Mouse (Mus musculus): Measurements from ENCODE around the gene Sf3b5. TPM values are rescaled to one million over a fixed set of nuclear protein-coding genes. Genes with fewer than 3 reads are reported as not detected.

Gene Sf3b5
- polyA plus RNA-seq, 1 experiment from 2014 or later = 14.5 TPM

GRCm38 (mm10) chr10:13044659-13045058 lies 39.5 kb downstream of the Sf3b5 start:
- H3K4me3 ChIP-seq (ENCODE audit: low read depth, low read length) = no peak overlapping the region
- H3K27me3 ChIP-seq (ENCODE audit: control insufficient read depth, insufficient read depth, low read depth, low read length) = no peaks in the 10 kb centered on the region
- H3K4me2 ChIP-seq (ENCODE audit: low read depth, low read length) = no peak overlapping the region
- ATAC-seq (ENCODE audit: low read depth) = no peak
- H3K9me3 ChIP-seq (replicated peaks; ENCODE audit: control insufficient read depth, low read length) = no peaks in the 10 kb centered on the region
- no peak overlapping the region for H3K27ac ChIP-seq (ENCODE audit: low read length)
- no peak overlapping the region for H3K9ac ChIP-seq (ENCODE audit: low read depth, low read length)
- no peaks in the 10 kb centered on the region for H3K36me3 ChIP-seq (ENCODE audit: control insufficient read depth, insufficient read depth)
- no peaks in the 10 kb centered on the region for H3K4me1 ChIP-seq (ENCODE audit: control insufficient read depth, low read depth, low read length)
- WGBS (ENCODE audit: insufficient replicate concordance) = 69% methylated on average over 11 of the region's 11 CpGs

GRCm38 (mm10) chr10:13047816-13048215 lies 42.7 kb downstream of the Sf3b5 start:
- Histone ChIP-seq H3K9me3 (replicated peaks; ENCODE audit: control insufficient read depth, low read length) (no peaks in the 10 kb centered on the region), H3K27ac (ENCODE audit: low read length) (no peak overlapping the region), H3K4me1 (ENCODE audit: control insufficient read depth, low read depth, low read length) (no peaks in the 10 kb centered on the region), H3K4me3 (ENCODE audit: low read depth, low read length) (no peak overlapping the region), H3K9ac (ENCODE audit: low read depth, low read length) (no peak overlapping the region), H3K4me2 (ENCODE audit: low read depth, low read length) (no peak overlapping the region), H3K36me3 (ENCODE audit: control insufficient read depth, insufficient read depth) (no peaks in the 10 kb centered on the region), H3K27me3 (ENCODE audit: control insufficient read depth, insufficient read depth, low read depth, low read length) (no peaks in the 10 kb centered on the region)
- 41% methylated on average over 4 of the region's 4 CpGs for WGBS (ENCODE audit: insufficient replicate concordance)
- no peak for ATAC-seq (ENCODE audit: low read depth)

GRCm38 (mm10) chr10:13056863-13057381 lies 51.8 kb downstream of the Sf3b5 start:
- Histone ChIP-seq H3K36me3 (ENCODE audit: control insufficient read depth, insufficient read depth) (no peaks in the 10 kb centered on the region), H3K4me3 (ENCODE audit: low read depth, low read length) (no peak overlapping the region), H3K4me2 (ENCODE audit: low read depth, low read length) (no peak overlapping the region), H3K27ac (ENCODE audit: low read length) (no peak overlapping the region), H3K9ac (ENCODE audit: low read depth, low read length) (no peak overlapping the region), H3K9me3 (replicated peaks; ENCODE audit: control insufficient read depth, low read length) (no peaks in the 10 kb centered on the region), H3K27me3 (ENCODE audit: control insufficient read depth, insufficient read depth, low read depth, low read length) (peaks cover 4% of the 10 kb centered on the region), H3K4me1 (ENCODE audit: control insufficient read depth, low read depth, low read length) (no peaks in the 10 kb centered on the region)
- no peak for ATAC-seq (ENCODE audit: low read depth)
- WGBS (ENCODE audit: insufficient replicate concordance) = 73% methylated on average over 6 of the region's 6 CpGs

Other genes with a start within 250 kb of the Sf3b5 start
- 8.6 and 10.2 TPM in 2 replicates for gene Utrn, start 136.0 kb upstream of the Sf3b5 start, polyA plus RNA-seq (2015; fragmentation: Nextera tagmentation; extraction: Ambion mirVana)
- gene Stx11, start 41.0 kb upstream of the Sf3b5 start, polyA plus RNA-seq (2015; fragmentation: Nextera tagmentation; extraction: Ambion mirVana) = 9.3 and 10.8 TPM in 2 replicates
- gene Plagl1, start 55.2 kb downstream of the Sf3b5 start, polyA plus RNA-seq (2015; fragmentation: Nextera tagmentation; extraction: Ambion mirVana) = 20.5 and 24.6 TPM in 2 replicates
- gene Zc2hc1b, start 172.7 kb downstream of the Sf3b5 start, polyA plus RNA-seq (2015; fragmentation: Nextera tagmentation; extraction: Ambion mirVana) = not detected in 2 replicates
- gene Ltv1, start 187.8 kb downstream of the Sf3b5 start, polyA plus RNA-seq (2015; fragmentation: Nextera tagmentation; extraction: Ambion mirVana) = 21.5 and 23.2 TPM in 2 replicates

Data from liver, embryonic 16.5 days (tissue).